Mouse (Mus musculus) lung, postnatal 0 days (tissue): ENCODE measurements around the gene Hyal2.

Source experiments
- CTCF ChIP-seq: IDR thresholded peaks from 2 replicates; pipeline ENCODE4 v1.5.1; 2016; ENCODE audit warnings: antibody characterized with exemption, mild to moderate bottlenecking
- EP300 ChIP-seq: IDR thresholded peaks from 2 replicates; pipeline ENCODE4 v1.6.1; 2016; ENCODE audit warnings: antibody characterized with exemption, mild to moderate bottlenecking, control low read depth

- TF ChIP-seq CTCF (peak; percentile 3; the same call in 1 of the 2 replicates), EP300 (no peak)
Measured at GRCm38 (mm10) chr9:107567702-107568319, at the start of gene Hyal2.
